Mouse (Mus musculus) heart, postnatal 0 days (tissue): Measurements from ENCODE around the gene Elp5.

Source experiments
- CTCF ChIP-seq: IDR thresholded peaks from 2 replicates; pipeline ENCODE4 v1.5.1; 2016; ENCODE audit warnings: antibody characterized with exemption, control low read depth, low read depth
- EP300 ChIP-seq: IDR thresholded peaks from 2 replicates; pipeline ENCODE4 v1.6.1; 2016; ENCODE audit warnings: antibody characterized with exemption, low read depth

DNA sequence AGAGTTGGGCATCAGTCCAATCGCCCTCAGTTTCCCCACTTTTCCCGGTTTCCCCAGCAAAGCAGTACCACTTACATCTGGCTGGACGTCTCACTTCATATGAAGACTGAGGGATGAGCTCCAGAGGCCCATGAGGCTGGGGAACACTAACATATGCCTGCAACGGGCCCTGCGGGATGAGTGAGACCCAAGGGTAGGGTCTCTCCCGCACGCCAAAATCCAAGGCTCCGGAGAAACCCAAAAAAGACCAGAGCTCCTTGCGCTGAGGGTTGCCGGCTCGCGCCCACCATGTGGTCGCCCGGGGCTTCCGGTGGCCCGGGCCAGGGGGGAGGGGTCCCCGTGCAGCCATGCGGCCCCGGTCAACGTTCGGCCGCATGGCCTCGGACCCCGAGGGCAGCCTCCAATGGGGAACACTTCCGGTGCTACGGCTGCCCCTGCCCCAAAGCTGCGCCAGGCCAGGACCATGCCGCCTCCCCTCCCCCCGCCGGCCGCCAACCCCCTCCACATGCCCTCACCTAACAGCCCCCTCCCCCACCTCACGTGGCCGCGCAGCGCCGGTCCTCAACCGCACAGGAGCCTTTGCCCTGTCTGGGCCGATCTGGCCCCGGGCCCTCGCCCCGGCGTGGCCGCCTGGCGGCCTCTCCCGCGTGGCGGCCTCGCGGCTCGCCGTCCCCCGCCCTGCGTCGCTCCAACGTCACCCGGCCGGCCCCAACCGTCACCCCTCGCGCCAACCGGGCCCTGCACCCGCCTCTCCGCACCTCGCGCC lies 61.9 kb downstream of the Elp5 start:
- TF ChIP-seq CTCF (no peak), EP300 (no peak)
